Mouse (Mus musculus) lung, adult 18-20 months (tissue): Measurements from ENCODE around the gene Serpina16.

Experiments
- DNase-seq, 2 experiments: peaks; one replicate each; pipeline ENCODE4 v3.0.0; 2022; ENCODE audit warnings: mixed read lengths in 2 of 2

The Serpina16 gene

GRCm38 (mm10) chr12:103656848-103657626 is 18.9 kb downstream of the Serpina16 start, which contains the start of gene Serpina6:
TSS of gene Serpina6 (minus strand) at chr12:103657212.
- DNase-seq = no peak

DNA sequence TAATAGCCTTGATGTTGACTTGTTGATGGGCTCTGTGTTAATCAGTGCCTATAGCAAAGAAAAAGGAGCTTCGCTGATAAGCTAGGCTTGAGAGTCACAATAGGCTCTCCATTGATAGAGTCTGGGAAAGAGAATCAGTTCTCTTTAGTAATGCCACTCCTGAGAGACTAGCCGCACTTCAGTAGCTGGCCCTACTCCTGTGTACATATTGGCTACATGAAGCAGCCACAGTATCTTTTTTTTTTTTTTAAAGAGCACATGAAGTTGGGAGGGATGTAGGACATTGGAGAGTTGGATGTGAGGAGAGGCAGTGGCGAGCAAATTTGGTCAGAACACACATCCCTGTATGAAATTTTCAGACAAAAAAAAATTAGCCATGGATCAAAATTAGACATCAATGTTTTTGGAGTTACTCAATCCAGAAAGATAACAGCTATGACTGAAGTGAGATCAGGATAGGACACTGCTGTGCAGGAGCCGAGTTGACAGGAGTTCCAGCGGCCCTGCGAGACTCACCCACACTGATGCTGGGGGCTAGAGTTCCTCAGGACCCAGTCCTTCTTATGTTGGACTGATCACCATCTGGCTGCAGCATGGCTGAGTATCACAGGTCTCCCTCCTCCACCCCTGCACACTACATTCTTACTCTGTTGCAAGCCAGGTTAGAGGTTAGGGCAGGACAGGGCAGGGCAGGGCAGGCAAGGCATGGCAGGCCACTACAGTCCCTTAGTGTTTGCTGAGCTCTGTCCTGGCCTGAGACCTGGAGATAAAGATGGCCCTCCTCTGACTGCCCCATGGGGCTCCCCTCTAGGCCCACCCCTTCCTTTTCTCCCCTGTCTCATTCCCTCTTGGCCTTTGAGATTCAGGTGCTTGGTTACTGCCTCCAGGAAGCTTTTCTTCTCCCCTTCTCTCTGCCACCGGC is 20.6 kb downstream of the Serpina16 start:
- peak; percentile 42 to 57 for DNase-seq

GRCm38 (mm10) chr12:103653836-103654235 is 22.1 kb downstream of the Serpina16 start:
- DNase-seq = no peak

GRCm38 (mm10) chr12:103646314-103646713 is 29.6 kb downstream of the Serpina16 start:
- no peak for DNase-seq

DNA sequence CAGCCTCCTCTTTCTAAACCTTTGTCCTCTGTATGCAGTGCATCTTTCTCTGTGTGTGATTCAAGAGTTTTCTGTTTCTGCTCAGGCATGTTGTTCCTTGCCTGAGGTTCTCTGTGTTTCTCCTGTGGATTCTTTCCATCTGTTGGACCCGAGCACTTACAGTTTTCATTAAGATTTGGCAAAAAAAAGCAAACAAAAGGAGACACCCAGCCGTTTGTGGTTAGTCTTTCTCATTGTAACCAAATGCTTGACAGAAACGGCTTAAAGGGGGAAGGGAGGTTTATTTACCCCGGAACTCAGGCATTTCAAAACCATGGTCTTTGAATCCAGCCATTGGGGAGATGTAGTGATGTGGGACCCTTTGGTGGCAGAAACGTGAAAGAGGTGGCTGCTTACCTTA is 31.3 kb downstream of the Serpina16 start:
- no peak for DNase-seq

- no peak for DNase-seq
Measured at GRCm38 (mm10) chr12:103643818-103644217, 32.1 kb downstream of the Serpina16 start.

DNA sequence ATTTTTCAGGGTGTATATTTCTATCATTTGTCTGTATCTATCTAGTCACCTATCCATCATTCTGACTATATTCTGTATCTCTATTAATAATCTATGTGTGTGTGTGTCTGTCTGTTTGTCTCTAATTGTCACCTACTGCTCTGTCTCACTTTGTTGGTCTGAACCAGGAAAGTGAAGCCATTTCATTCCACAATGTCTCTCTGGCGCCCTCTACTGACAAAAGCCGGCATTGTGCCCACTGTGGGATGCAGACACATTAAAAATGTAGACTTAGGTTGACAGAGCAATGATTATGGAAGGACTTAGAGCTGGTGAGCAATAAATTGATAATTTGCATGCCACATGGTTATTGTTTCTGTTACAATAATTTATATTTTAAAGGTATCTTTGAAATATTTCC is 32.6 kb downstream of the Serpina16 start:
- peak; percentile 68 to 74 for DNase-seq

DNA sequence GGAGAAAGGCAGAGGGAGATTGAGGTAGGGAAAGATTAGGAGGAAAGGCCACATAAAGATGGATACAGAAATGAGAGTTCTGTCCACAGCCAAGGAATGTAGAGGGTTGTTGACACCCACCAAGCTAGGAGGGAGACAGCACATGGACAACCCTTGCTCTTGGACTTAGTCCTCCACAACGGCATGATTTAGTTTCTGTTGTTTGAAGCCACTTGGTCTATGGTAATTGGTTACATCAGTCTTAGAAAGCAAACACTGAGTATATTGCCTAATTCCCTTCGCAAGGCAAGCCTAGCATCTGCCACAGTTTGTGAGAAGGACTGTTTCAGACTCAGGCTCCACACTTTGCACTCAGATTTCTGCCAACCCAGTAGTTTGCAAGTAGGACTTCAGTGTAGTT is 40.1 kb downstream of the Serpina16 start:
- DNase-seq = no peak

GRCm38 (mm10) chr12:103634430-103634829 is 41.5 kb downstream of the Serpina16 start:
- DNase-seq = no peak

GRCm38 (mm10) chr12:103631203-103631612 is 44.7 kb downstream of the Serpina16 start, which contains the start of gene Serpina10:
TSS of gene Serpina10 (minus strand) at chr12:103631444.
- no peak for DNase-seq
